Mouse (Mus musculus) left cerebral cortex, adult 8-10 months (tissue): ENCODE results near the gene Etv4. TPM values are rescaled to one million over a fixed set of nuclear protein-coding genes. Genes with fewer than 3 reads are reported as not detected.
A peak's percentile ranks its signal among the peaks of the same experiment; 100 is the strongest.

Experiments used
- DNase-seq, 2 experiments: peaks; one replicate each; pipeline ENCODE4 v3.0.0; 2022; ENCODE audit warnings: low spot score in 2 of 2
- total RNA-seq, 4 experiments: library from RNA; stranded (reverse); gene quantifications; 2 replicates each; pipeline ENCODE4 v1.2.4; 2022

The Etv4 gene
- 10 to 100 TPM; 10.2 to 13.5 (median 11.1) TPM for total RNA-seq

DNA sequence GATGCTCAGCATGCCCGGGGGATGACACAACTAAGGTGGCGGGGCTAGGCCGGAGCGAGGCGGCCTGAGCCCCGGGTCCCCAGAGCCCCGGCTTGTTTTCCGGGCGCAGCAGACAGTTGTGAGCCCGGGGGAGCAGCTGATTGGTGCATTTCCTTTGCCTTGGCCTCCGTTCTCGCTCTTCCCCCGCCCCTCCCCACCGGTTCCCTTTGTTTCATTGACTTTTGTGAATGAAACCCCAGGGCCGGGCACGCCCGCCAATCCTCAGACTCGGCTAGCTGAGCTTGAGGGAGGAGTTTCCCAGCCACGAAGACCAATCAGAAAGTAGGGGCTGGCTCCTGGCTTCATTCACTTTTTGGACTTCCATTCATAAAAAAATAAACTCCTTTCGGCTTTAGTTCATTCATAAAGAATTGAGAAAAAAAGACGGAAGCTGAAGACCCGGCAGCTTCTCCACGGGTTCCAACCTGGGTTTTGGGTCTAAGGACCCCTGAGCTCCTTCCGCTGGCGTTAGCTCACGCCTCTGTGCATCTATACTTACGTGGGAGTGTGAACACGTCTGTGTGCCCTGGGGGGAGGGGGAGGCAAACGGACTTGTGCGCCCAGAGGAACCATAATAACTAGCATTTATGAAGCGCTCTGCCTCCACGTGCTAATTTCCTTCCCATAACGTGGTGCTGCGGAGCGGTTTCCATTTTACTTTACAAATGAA is at the start of gene Etv4:
TSS of gene Etv4 (minus strand) at position 229 of the 709 bp plus-strand sequence.
- DNase-seq = peak; percentile 67 to 90

- peak in 1 of 2 experiments; percentile 25 for DNase-seq
Observed at GRCm38 (mm10) chr11:101832001-101832400, 46.8 kb upstream of the Etv4 start.

- DNase-seq = no peak
Observed at GRCm38 (mm10) chr11:101830616-101831015, 45.4 kb upstream of the Etv4 start.

- DNase-seq = no peak
Observed at GRCm38 (mm10) chr11:101830112-101830511, 44.9 kb upstream of the Etv4 start.

- DNase-seq = no peak
Observed at GRCm38 (mm10) chr11:101828718-101829117, 43.5 kb upstream of the Etv4 start.

DNA sequence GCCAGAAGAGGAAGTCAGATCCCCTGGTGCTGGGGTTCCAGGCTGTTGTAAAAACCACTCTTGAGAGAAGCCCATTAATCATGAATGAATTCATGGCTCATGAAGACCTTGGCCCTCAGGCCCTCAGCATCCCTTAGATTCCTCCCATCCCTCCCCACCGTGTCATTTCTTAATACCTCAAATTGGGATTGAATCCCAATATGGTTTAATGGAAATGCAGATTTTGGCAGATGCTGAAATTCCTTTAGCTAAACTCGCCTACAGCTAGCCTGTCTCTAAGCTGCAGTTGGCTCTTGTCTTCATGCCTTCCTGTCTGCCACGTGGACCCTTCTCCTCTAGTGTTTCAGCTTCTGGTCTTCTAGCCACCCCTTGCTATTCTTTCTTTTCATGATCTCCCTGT is 38.0 kb upstream of the Etv4 start:
- DNase-seq = no peak

DNA sequence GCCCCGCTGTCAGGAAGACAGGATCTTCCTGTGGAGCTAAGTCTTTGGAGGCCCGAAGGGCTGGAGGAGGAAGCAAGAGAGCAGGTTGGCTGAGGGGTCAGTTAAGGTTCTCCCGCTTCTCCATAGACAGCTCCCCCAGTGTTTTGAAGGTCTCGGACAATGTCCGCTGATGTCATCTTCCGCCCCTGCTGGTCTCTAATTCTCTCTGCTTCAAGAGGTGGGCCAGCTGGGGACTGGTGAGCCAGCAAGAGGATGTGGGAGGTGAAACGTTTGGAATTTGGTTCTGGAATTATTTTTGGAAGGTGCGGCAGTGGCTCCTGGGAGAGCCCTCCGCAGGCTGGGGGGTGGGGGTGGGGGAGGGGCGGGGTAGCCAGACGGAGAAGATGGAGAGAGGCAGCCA is 35.7 kb upstream of the Etv4 start:
- peak in 1 of 2 experiments; percentile 15 for DNase-seq

DNA sequence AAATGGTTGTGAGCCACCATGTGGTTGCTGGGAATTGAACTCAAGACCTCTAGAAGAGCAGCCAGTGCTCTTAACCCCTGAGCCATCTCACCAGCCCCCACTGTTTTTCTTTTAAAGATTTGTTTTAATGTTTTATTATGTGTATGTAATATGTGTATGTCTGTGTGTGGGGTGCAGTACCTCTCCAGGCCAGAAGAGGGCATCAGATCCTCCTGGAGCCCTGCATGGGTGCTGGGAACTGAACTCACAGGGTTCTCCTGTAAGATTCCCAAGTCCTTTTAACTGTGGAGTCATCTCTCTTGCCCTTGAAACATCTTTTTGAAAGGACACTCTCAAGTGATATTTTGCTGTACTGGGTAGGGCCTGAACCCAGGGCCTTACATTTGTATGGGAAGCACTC is 34.7 kb upstream of the Etv4 start:
- no peak for DNase-seq

GRCm38 (mm10) chr11:101815103-101816085 is 30.2 kb upstream of the Etv4 start:
- DNase-seq = no peak

DNA sequence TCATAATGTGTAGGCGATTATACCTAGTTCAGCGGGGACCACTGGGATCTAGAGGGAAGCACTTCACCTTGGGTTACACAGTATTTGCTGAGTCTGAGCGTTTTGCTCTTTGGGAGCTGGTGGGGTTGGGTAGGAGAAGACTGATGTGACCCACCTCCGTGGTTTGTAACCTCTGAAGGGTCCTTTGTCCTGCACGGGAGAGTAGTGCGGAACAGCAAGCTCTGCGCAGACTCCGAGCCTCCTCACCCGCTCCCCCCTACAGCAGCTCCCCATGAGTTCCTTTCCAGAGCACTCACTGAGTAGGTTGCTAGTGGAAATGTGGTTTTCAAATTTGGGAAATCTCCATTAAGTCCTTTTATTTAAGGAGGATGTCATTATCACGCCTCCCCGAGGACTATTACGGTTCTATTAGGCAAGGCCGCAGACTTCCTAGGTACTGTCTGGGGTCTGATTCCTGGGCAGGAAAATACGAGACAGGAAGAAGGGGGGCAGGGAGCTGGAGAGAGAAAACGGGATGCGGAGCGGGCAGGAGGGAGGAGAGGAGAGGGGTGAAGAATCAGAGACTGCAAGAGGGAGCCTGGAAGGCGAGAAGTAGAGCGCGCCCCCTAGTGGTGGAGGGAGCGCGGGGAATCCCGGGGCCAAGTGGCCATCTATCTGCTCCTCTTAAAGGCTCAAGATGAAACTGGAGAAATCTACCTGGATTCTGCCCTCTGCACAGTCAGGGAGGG is 29.4 kb upstream of the Etv4 start:
- peak; percentile 42 to 68 for DNase-seq

- peak; percentile 57 to 82 for DNase-seq
Observed at GRCm38 (mm10) chr11:101813259-101813658, 28.1 kb upstream of the Etv4 start.

- no peak for DNase-seq
Observed at GRCm38 (mm10) chr11:101809060-101809828, 24.1 kb upstream of the Etv4 start.

DNA sequence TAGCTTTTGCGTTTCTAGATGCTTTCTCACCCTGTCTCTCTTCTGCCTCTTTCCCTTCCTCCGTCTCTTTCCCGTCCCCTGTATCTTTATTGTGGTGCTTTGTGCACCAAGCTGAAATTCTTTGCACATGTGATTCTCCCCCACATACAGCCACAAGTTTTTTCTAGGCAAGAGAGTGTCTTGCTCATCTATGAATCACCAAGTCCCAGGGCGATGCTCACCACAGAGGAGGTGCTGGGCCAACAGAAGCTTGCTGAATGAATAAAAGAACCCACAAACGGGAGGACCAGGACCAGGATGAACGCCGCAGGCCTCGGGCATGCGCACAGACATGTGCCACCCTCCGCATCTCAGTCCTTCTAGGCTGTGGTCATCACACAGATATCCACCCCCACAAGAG is 22.1 kb upstream of the Etv4 start:
- peak in 1 of 2 experiments; percentile 50 for DNase-seq

DNA sequence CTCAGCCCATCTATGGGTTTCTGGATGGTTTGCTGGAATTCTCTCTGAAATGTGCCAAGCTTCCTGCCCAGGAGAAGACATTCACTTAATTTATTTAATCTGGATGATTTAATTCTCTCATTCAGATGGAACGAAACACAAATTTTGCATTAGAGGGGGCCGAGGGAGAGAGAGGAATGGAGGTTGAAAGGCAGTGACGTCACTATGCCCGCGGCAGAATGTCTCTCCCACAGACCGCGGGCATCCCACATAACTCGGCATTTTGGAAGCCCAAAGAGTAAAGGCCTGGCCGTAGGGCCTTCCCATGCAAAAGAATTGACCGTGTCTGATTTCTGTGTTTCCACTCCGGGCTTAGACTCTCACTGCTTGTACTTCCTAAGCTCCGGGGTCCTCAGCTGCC is 21.6 kb upstream of the Etv4 start:
- no peak for DNase-seq

GRCm38 (mm10) chr11:101805113-101805704 is 20.0 kb upstream of the Etv4 start:
- no peak for DNase-seq

- DNase-seq = no peak
Observed at GRCm38 (mm10) chr11:101801386-101801785, 16.2 kb upstream of the Etv4 start.

DNA sequence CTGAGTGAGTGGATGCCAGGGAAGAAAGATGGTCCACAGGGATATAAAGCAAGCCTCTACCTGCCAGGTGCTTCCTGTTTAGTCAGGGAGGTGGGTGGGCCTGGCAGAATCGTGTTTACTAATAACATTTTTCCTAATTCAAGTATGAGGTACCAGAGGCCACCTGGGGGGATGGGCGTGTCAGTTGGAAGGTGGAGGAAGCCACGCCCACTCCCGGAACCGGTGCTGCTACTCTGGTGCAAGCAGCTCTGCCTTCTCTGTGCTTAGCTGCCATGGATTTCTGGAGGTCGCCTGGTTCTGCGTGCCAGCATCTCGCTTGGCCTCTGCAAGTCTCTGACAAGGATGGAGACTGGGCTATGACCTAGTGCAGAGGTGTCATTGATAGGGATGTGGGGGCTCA is 12.9 kb upstream of the Etv4 start:
- no peak for DNase-seq

GRCm38 (mm10) chr11:101797355-101797754 is 12.2 kb upstream of the Etv4 start:
- no peak for DNase-seq

DNA sequence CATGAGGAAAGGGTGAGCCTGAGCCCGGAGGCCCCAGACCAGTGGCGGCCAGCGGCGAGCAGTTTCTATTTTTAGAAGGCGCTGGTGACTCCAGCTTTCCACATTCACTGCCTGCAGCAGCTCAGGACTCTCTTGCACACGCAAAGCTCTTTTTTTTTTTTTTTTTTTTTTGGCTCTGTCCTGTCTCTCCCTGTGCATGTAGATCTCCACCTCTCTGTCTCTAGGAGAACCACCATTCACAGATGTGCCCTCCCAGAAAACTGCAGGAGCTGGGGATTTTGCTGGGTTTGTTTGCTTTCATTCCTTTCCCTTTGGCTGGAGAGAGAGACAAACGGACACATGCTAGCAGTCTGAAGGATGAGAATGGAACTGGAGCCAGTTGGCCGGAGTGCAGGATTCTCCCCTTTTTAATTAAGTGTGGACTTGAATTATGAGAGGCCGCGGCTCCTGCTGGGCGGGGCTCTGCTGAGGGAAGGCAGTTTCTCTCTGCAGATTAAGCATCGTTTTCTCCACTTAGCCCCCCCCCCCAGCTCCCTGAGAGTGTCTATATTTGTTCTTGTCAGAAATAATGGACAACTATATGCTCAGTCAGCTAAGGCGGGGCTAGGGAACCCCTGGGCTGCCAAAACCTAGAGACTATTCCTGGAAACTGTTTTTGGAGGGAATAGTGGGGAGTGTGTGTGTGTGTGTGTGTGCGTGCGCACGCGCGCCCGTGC is 5.8 kb upstream of the Etv4 start:
- no peak for DNase-seq

GRCm38 (mm10) chr11:101787432-101787831 is 2.3 kb upstream of the Etv4 start:
- no peak for DNase-seq
